Mouse (Mus musculus) MEL (cell line): ENCODE data around the gene Klhdc7b. TPM values are rescaled to one million over a fixed set of nuclear protein-coding genes. Genes with fewer than 3 reads are reported as not detected.

Experiments
- DNase-seq: peaks from one replicate; pipeline ENCODE4 v3.0.0; 2011; ENCODE audit warnings: low read depth, low spot score
- H3K27ac ChIP-seq: 2 replicates; pipeline ENCODE4 v1.5.1; 2012; ENCODE audit warnings: low read depth, mild to moderate bottlenecking, control low read depth, low read length, moderate library complexity; ENCODE audit not compliant: control insufficient read depth
- H3K27me3 ChIP-seq, 2 experiments: fragments of 150-350 bp in 1 of 2; sonication (generic) in 1 of 2; 2 replicates each; pipeline ENCODE4 v1.6.1; 2012; ENCODE audit warnings: low read length in 2 of 2, mild to moderate bottlenecking in 2 of 2, improper control_type of control experiment in 1 of 2, moderate library complexity in 1 of 2; ENCODE audit not compliant: insufficient read depth in 2 of 2, control insufficient read depth in 1 of 2
- H3K36me3 ChIP-seq, 2 experiments: 2 replicates each; pipeline ENCODE4 v1.6.1; 2012 to 2014; ENCODE audit warnings: low read length in 2 of 2, improper control_type of control experiment in 1 of 2, inconsistent platforms in 1 of 2, mild to moderate bottlenecking in 1 of 2; ENCODE audit not compliant: insufficient read depth in 2 of 2, control insufficient read depth in 1 of 2
- H3K4me1 ChIP-seq, 2 experiments: fragments of 150-350 bp in 1 of 2; sonication (generic) in 1 of 2; 2 replicates each; pipeline ENCODE4 v1.6.1; 2012; ENCODE audit warnings: low read length in 2 of 2, improper control_type of control experiment in 1 of 2, mild to moderate bottlenecking in 1 of 2; ENCODE audit not compliant: insufficient read depth in 2 of 2, control insufficient read depth in 1 of 2
- H3K4me3 ChIP-seq, 2 experiments: fragments of 150-350 bp in 1 of 2; sonication (generic) in 1 of 2; 2 replicates each; pipeline ENCODE4 v1.5.1; 2012; ENCODE audit warnings: low read depth in 2 of 2, low read length in 2 of 2, mild to moderate bottlenecking in 2 of 2, moderate library complexity in 2 of 2, control low read depth in 1 of 2, improper control_type of control experiment in 1 of 2; ENCODE audit not compliant: control insufficient read depth in 1 of 2, insufficient read depth in 1 of 2
- H3K79me2 ChIP-seq: 2 replicates; pipeline ENCODE4 v1.6.1; 2012; ENCODE audit warnings: mild to moderate bottlenecking, low read length, moderate library complexity; ENCODE audit not compliant: control insufficient read depth, poor library complexity, insufficient read depth
- H3K9ac ChIP-seq: 2 replicates; pipeline ENCODE4 v1.6.1; 2012; ENCODE audit warnings: low read depth, mild to moderate bottlenecking, control low read depth, low read length, moderate library complexity; ENCODE audit not compliant: control insufficient read depth, poor library complexity, severe bottlenecking
- H3K9me3 ChIP-seq: fragments of 150-350 bp; sonication (generic); replicated peaks from 2 replicates; pipeline ENCODE4 v1.6.1; 2012; ENCODE audit warnings: mild to moderate bottlenecking, low read length, improper control_type of control experiment, moderate library complexity; ENCODE audit not compliant: insufficient read depth
- CTCF ChIP-seq, 3 experiments: IDR thresholded peaks in 2 of 3; conservative IDR thresholded peaks in 1 of 3; 2 replicates each; pipeline ENCODE4 v1.5.1; 2011 to 2012; ENCODE audit warnings: low read length in 3 of 3, low read depth in 2 of 3, mild to moderate bottlenecking in 2 of 3, improper control_type of control experiment in 1 of 3, inconsistent platforms in 1 of 3, mixed read lengths in 1 of 3, moderate library complexity in 1 of 3; ENCODE audit not compliant: control insufficient read depth in 1 of 3, insufficient read depth in 1 of 3, poor library complexity in 1 of 3, severe bottlenecking in 1 of 3
- E2F4 ChIP-seq: IDR thresholded peaks from 2 replicates; pipeline ENCODE4 v1.6.1; 2011; ENCODE audit warnings: low read depth, low read length, improper control_type of control experiment, borderline replicate concordance
- EP300 ChIP-seq, 2 experiments: IDR thresholded peaks; 2 replicates each; pipeline ENCODE4 v1.6.1; 2011; ENCODE audit warnings: improper control_type of control experiment in 2 of 2, low read length in 2 of 2, low read depth in 1 of 2, mild to moderate bottlenecking in 1 of 2
- ETS1 ChIP-seq: IDR thresholded peaks from 2 replicates; pipeline ENCODE4 v1.6.1; 2012; ENCODE audit warnings: low read depth, mild to moderate bottlenecking, inconsistent platforms, low read length, improper control_type of control experiment, moderate library complexity
- JUND ChIP-seq: IDR thresholded peaks from 2 replicates; pipeline ENCODE4 v1.6.1; 2011; ENCODE audit warnings: low read depth, mild to moderate bottlenecking, improper control_type of control experiment, low read length
- MXI1 ChIP-seq: IDR thresholded peaks from 2 replicates; pipeline ENCODE4 v1.6.1; 2011; ENCODE audit warnings: mild to moderate bottlenecking, low read depth, low read length, improper control_type of control experiment
- POLR2AphosphoS2 ChIP-seq: IDR thresholded peaks from 2 replicates; pipeline ENCODE4 v1.6.1; 2011; ENCODE audit warnings: low read length, improper control_type of control experiment
- SIN3A ChIP-seq: IDR thresholded peaks from 2 replicates; pipeline ENCODE4 v1.6.1; 2012; ENCODE audit warnings: low read length, improper control_type of control experiment, inconsistent platforms
- TAL1 ChIP-seq: IDR thresholded peaks from 2 replicates; pipeline ENCODE4 v1.6.1; 2012; ENCODE audit warnings: mild to moderate bottlenecking, inconsistent platforms, low read length, moderate library complexity, mixed read lengths
- TCF12 ChIP-seq: IDR thresholded peaks from 2 replicates; pipeline ENCODE4 v1.6.1; 2014; ENCODE audit warnings: low read depth, mild to moderate bottlenecking, inconsistent platforms, low read length, improper control_type of control experiment, moderate library complexity
- ZC3H11A ChIP-seq: IDR thresholded peaks from 2 replicates; pipeline ENCODE4 v1.6.1; 2012; ENCODE audit warnings: low read depth, mild to moderate bottlenecking, inconsistent platforms, low read length, improper control_type of control experiment
- ZMIZ1 ChIP-seq: IDR thresholded peaks from 2 replicates; pipeline ENCODE4 v1.6.1; 2012; ENCODE audit warnings: low read depth, mild to moderate bottlenecking, inconsistent platforms, low read length, improper control_type of control experiment, moderate library complexity
- ZNF384 ChIP-seq: IDR thresholded peaks from 2 replicates; pipeline ENCODE4 v1.6.1; 2012; ENCODE audit warnings: low read depth, mild to moderate bottlenecking, inconsistent platforms, low read length, improper control_type of control experiment
- polyA plus RNA-seq, 2 experiments: library from polyadenylated mRNA; stranded (reverse) in 1 of 2; unstranded in 1 of 2; fragments of >175 nt in 1 of 2; fragments of >200 nt in 1 of 2; gene quantifications; 2 replicates each; pipeline versions ENCODE4 v1.2.1 to v1.2.4; 2012; ENCODE audit warnings: low replicate concordance in 2 of 2, low read depth in 1 of 2; ENCODE audit not compliant: insufficient read length in 2 of 2, insufficient read depth in 1 of 2, missing spikeins in 1 of 2
- total RNA-seq: library from RNA; depleted of rRNA; stranded (reverse); fragments of 300-350 nt; gene quantifications from 2 replicates; pipeline ENCODE4 v1.2.3, GENCODE M21; 2012

Gene Klhdc7b
- total and polyA plus RNA-seq, 3 experiments, result 0.01 TPM; not detected in 2

GRCm38 (mm10) chr15:89376040-89376439, 8.7 kb upstream of the Klhdc7b start:
- no peak for TF ChIP-seq JUND
- TF ChIP-seq SIN3A, result no peak
- TF ChIP-seq ZNF384, result no peak
- no peak for TF ChIP-seq ETS1
- TF ChIP-seq, all 39 proteins: peak for 0

DNA sequence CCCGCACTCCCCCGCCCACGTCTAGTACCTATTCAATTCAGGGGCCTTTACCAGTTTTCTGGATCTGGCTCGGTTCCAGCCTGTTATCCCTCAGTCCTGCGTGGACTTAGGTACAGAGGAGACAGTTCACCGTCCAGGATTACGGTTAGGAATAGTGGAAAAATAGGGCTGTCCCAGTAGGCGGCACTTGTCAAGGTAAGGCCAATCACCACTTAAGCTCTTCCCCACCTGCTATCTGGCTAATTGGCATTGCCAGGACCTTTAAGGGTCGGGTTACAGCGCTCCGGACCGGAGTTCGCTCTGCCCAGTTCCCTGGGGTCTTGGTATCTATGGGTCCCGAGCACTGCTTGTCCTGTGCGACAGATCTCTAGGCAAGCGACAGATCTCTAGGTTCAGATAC, 7.8 kb upstream of the Klhdc7b start, which contains the start of gene Tymp:
Tymp (minus strand) TSS at position 83 of the 400 bp plus-strand sequence.
- H3K79me2 ChIP-seq, result peaks cover 18% of the 10 kb centered on the region
- H3K9me3 ChIP-seq, result no peaks in the 10 kb centered on the region
- H3K4me3 ChIP-seq, result no peak within 1 kb of the TSS
- no peaks in the 10 kb centered on the region for H3K27me3 ChIP-seq
- DNase-seq, result no peak
- H3K27ac ChIP-seq, result no peak within 1 kb of the TSS
- TF ChIP-seq TAL1, result no peak
- no peak for TF ChIP-seq CTCF (IDR thresholded peaks at IDR 0.05 in 2 of 3, conservative IDR thresholded peaks at IDR 0.05 in 1 of 3; ENCODE audit: control insufficient read depth in 1 of 3, insufficient read depth in 1 of 3, low read depth in 2 of 3, low read length in 3 of 3, poor library complexity in 1 of 3, severe bottlenecking in 1 of 3)
- no peak for TF ChIP-seq JUND
- TF ChIP-seq SIN3A, result no peak
- no peak within 1 kb of the TSS for H3K9ac ChIP-seq
- H3K4me1 ChIP-seq, result peaks cover 0 to 11% of the 10 kb centered on the region in 2 experiments; a peak in 1 of 4 replicates
- peaks cover 0 to 10% of the 10 kb centered on the region in 2 experiments; a peak in 2 of 4 replicates for H3K36me3 ChIP-seq

More at GRCm38 (mm10) chr15:89376040-89376439, 8.7 kb upstream of the Klhdc7b start:
- peaks cover 20% of the 10 kb centered on the region for H3K79me2 ChIP-seq
- H3K36me3 ChIP-seq, result peaks cover 5 to 10% of the 10 kb centered on the region in 2 experiments; a peak in 3 of 4 replicates
- no peak overlapping the region for H3K9ac ChIP-seq
- no peaks in the 10 kb centered on the region for H3K9me3 ChIP-seq
- no peak overlapping the region for H3K4me3 ChIP-seq
- H3K4me1 ChIP-seq, result peaks cover 0 to 11% of the 10 kb centered on the region in 2 experiments; a peak in 1 of 4 replicates
- no peaks in the 10 kb centered on the region for H3K27me3 ChIP-seq
- no peak overlapping the region for H3K27ac ChIP-seq
- DNase-seq, result no peak

- no peaks in the 10 kb centered on the region for H3K9me3 ChIP-seq
- no peak overlapping the region for H3K9ac ChIP-seq
- peaks cover 15% of the 10 kb centered on the region for H3K79me2 ChIP-seq
- peaks cover 0 to 10% of the 10 kb centered on the region in 2 experiments; a peak in 2 of 4 replicates for H3K36me3 ChIP-seq
- no peak for DNase-seq
- H3K27me3 ChIP-seq, result no peaks in the 10 kb centered on the region
- H3K27ac ChIP-seq, result no peak overlapping the region
- no peak overlapping the region for H3K4me3 ChIP-seq
- peaks cover 0 to 11% of the 10 kb centered on the region in 2 experiments; a peak in 1 of 4 replicates for H3K4me1 ChIP-seq
- TF ChIP-seq E2F4 (no peak), ZMIZ1 (no peak), EP300 (IDR thresholded peaks at IDR 0.05; ENCODE audit: low read depth in 1 of 2, low read length in 2 of 2) (no peak), ZC3H11A (no peak), TCF12 (no peak), MXI1 (no peak), POLR2AphosphoS2 (no peak), TAL1 (no peak), CTCF (IDR thresholded peaks at IDR 0.05 in 2 of 3, conservative IDR thresholded peaks at IDR 0.05 in 1 of 3; ENCODE audit: control insufficient read depth in 1 of 3, insufficient read depth in 1 of 3, low read depth in 2 of 3, low read length in 3 of 3, poor library complexity in 1 of 3, severe bottlenecking in 1 of 3) (no peak), ETS1 (no peak)
Observed at GRCm38 (mm10) chr15:89377362-89377761, 7.4 kb upstream of the Klhdc7b start.
